14 mouse cellular contexts compared by ENCODE assay signal in genomic region chr9:97772431-97772830, GRCm38 (mm10).
"Had no signal": no experiment of that assay in that cellular context is flagged by ENCODE, and none has a peak within 500 bp of the region (broad histone marks: within the 10 kb centered on the region; RNA-seq: fewer than 3 reads in every experiment).

No protein-coding gene starts in this region.

- H3K4me3 ChIP-seq: layer of hippocampus, adult 2 months; limb, embryonic 10.5 days; liver, embryonic 15.5 days; stomach, embryonic 15.5 days had no signal

- H3K9ac ChIP-seq: liver, embryonic 15.5 days; stomach, embryonic 15.5 days had no signal

- H3K4me2 ChIP-seq: liver, embryonic 11.5 days; liver, embryonic 15.5 days; stomach, embryonic 15.5 days had no signal

- H3K27me3 ChIP-seq: liver, embryonic 15.5 days; stomach, embryonic 15.5 days had no signal

- DNase-seq: kidney, adult 18-20 months; kidney, postnatal 10 days; kidney, postnatal 4 days; lung, adult 2 months; lung, postnatal 36 days; right cerebral cortex, postnatal 14 days; thymus, adult 2 months; thymus, postnatal 25 days had no signal

- ATAC-seq: lung, postnatal 0 days had no signal

- H3K9me3 ChIP-seq: limb, embryonic 10.5 days; liver, embryonic 15.5 days; stomach, embryonic 15.5 days had no signal

- H3K27ac ChIP-seq: layer of hippocampus, adult 2 months; limb, embryonic 10.5 days; liver, embryonic 15.5 days; stomach, embryonic 15.5 days had no signal

- H3K4me1 ChIP-seq: limb, embryonic 10.5 days; liver, embryonic 15.5 days; stomach, embryonic 15.5 days had no signal

- H3K36me3 ChIP-seq: limb, embryonic 10.5 days; liver, embryonic 15.5 days; stomach, embryonic 15.5 days had no signal
